Mouse (Mus musculus) left cerebral cortex, postnatal 10 days (tissue): ENCODE data around the gene Iqub. TPM values are rescaled to one million over a fixed set of nuclear protein-coding genes. Genes with fewer than 3 reads are reported as not detected.

ENCODE experiments used
- DNase-seq, 2 experiments: peaks; one replicate each; pipeline ENCODE4 v3.0.0; 2021 to 2022; ENCODE audit warnings: low spot score in 2 of 2, mixed read lengths in 1 of 2; ENCODE audit errors: extremely low spot score in 1 of 2
- intact Hi-C: fragments of 180-260 bp; cut with DNase I; formaldehyde crosslinking; loops from one replicate; pipeline ENCODE4 v1.15.1; 2025
- total RNA-seq, 2 experiments: library from RNA; stranded (reverse); gene quantifications; 2 replicates each; pipeline ENCODE4 v1.2.3; 2021

Iqub gene
- under 1 TPM; 0.54 to 0.73 TPM for total RNA-seq

DNA sequence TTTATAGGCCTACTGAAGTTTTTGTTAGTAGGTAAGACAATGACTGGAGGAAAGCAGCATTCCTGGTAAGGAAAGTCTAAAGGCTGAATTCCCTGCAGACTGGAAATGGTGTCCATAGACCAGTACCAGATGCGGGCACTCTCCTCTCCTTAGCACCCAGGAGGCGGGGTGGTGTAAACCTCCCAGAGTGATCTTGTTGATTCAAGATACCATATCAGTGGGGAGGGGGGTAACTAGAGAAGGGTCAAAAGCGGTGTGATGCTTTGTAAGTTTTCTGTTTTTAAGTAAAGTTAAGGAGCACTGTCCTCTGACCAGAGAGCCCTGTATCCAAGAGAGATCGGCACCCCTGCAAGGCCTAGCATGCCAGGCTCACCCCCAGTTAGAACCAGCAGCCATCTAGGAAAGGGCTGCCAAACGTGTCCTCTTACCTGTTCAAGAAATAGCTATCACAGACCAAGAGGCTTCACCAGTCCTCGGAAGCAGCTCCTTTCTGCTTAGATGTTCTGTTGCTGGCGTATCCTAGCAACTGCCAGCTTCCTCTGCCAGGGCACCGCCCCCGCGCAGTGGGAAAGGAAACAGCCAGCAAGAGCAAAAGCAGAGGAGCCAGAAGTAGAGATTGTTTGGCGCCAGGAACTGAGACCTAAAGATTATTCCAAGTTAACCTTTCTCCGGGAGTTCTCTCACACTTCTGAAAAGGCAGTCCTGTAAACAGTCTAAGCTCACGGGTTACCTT is at the start of gene Iqub:
Gene Iqub, minus strand, starts transcription at position 516 of the 733 bp plus-strand sequence.
- intact Hi-C loops = loop anchor here (5.0 kb wide), 1 partner anchor 152 kb away; no protein-coding TSS in a partner anchor
- peak; percentile 86 for DNase-seq

- intact Hi-C loops = loop anchor here (10.0 kb wide), 2 partner anchors 161 to 1181 kb away; no protein-coding TSS in a partner anchor
- peak in 1 of 2 experiments; percentile 25 for DNase-seq
Measured at GRCm38 (mm10) chr6:24564081-24564480, 49.2 kb upstream of the Iqub start.

DNA sequence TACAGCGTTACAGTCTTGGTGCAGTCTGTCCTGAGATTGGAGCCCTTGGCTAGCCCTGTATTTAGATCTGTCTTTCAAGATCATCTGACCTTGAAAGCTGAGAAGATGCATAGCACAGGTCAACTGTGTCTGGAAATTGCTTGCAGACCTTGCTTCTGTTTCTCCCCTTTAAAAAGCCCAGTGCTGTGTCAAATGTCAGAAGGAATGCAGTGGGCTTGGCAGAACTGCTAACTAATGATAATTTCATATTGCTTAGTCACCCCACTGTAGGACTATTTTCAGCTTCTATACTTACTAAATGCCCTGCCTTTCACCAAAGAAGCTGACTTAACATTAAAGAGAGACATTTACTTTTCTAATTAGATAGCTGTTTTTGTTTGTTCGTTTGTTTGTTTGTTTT is 40.6 kb upstream of the Iqub start:
- no peak for DNase-seq

GRCm38 (mm10) chr6:24554427-24555086 is 39.7 kb upstream of the Iqub start:
- DNase-seq = no peak
- intact Hi-C loops = no loop called here

More for the DNA sequence above, 40.6 kb upstream of the Iqub start:
- intact Hi-C loops = no loop called here

GRCm38 (mm10) chr6:24552046-24552445 is 37.2 kb upstream of the Iqub start:
- no peak for DNase-seq
- intact Hi-C loops = no loop called here

GRCm38 (mm10) chr6:24549801-24550200 is 34.9 kb upstream of the Iqub start:
- DNase-seq = no peak

DNA sequence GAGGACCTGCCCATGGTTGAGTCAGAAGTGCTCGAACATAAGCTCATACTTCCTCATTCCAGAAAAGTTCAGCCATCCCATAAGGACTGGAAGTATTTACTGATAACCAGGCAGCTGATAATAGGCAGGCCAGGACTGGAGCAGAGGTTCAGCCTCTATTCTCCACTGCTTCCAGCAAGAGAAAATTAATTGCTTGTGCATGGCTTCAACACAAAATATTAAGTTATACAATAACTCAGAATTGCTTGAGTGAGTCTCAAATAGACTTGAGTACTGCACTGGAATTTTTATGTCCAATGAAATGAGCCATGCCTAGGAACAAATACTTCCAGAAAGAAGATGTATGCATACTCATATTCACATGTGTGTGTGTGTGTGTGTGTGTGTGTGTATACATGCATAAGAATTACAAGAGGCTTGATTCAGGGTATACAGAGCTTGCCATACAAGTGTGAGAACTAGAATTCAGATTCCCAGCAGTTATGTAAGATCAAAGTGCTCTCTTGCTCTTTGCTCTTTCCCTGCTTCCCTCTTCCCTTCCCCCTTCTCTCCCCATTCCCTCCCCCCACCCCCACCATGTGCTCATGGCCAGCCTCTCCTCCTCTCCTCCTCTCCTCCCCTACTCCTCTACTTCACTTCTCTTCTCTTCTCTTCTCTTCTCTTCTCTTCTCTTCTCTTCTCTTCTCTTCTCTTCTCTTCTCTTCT is 32.0 kb upstream of the Iqub start:
- DNase-seq = no peak
- intact Hi-C loops = no loop called here

More at GRCm38 (mm10) chr6:24549801-24550200, 34.9 kb upstream of the Iqub start:
- intact Hi-C loops = no loop called here

DNA sequence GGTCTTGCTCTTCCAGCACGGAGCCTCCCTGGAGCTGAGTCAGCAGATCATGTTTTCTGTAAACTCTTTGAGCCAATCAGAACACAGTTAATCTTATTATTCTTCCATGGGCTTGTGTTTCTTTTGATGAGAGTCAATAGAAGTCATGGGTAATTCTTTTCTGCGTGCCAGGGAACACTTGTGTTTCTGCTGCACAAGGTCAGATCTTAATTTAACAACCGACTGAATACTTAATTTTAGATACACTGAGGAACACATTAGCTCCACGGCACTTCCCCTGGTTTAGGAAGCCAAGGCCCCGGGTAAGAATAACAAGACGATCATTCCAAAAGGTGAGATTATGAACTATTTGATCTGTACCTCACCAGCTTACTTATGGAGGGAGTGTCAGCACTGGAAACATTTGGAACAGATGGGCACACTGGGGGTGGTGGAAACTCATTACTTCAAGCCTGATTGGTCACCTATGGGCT is 28.3 kb upstream of the Iqub start:
- intact Hi-C loops = no loop called here
- DNase-seq = no peak

DNA sequence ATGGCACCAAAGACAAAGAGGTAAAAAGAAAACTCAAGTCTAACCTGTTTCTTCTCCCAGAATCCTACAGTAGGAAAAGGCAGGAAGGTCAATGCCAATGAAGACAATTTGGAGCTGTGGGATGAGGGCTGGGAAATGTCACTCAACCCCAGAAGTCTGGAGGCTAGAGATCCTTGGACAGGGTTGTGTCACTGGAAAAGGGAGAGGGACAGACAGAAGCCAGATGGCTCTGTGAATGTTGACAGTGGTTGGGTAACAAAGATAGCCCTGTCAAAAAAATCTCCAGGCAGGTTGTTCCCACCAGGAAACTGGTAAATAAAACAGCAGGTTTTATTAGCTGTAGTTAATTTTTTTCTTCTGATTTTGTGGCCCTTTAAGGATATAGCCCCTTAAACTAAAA is 27.5 kb upstream of the Iqub start:
- no peak for DNase-seq

GRCm38 (mm10) chr6:24540106-24540505 is 25.2 kb upstream of the Iqub start:
- intact Hi-C loops = no loop called here
- no peak for DNase-seq

More for the DNA sequence above, 27.5 kb upstream of the Iqub start:
- intact Hi-C loops = no loop called here

DNA sequence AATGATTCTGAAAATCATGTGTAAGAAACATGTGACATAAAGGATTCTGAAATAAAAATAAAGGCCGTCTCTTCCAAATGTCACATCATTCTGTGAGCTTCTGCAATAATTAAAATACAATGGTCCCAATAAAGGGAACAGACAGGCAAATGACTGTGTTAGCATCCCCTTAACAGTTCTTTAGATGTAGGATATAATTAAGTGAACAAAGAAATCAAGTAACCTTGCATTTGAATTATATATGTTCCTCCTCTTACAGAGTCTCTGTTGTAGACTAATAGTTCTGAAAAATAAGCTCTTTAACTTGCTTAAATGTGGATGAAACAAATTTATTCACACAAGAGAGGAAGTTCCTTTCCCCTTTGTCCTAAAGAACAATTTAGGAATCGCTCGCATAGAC is 23.6 kb upstream of the Iqub start:
- DNase-seq = no peak
- intact Hi-C loops = no loop called here

DNA sequence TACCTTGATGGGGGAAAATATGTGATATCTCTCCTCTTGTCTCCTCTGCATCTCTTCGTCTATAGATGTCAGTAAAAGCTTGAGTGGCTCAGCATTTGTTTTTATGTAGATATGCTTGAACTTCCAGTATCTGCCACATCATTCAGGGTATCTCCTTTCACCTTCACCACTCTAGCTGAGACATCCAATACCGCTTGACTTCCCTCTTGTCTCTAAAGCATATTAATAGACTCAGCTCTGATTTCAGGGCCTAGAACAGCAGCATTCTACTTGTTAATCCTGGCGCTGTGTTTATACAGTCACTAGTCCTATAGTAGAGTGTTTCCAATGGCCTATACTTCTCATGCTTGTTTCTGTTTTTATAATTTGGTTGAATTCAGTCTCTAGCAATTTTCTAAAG is 17.9 kb upstream of the Iqub start:
- DNase-seq = no peak
- intact Hi-C loops = no loop called here

GRCm38 (mm10) chr6:24530711-24531420 is 16.0 kb upstream of the Iqub start:
- intact Hi-C loops = loop anchor here (2.0 kb wide), 1 partner anchor 98 kb away; no protein-coding TSS in a partner anchor
- no peak for DNase-seq

- intact Hi-C loops = loop anchor here (2.0 kb wide), 1 partner anchor 99 kb away; no protein-coding TSS in a partner anchor
- peak; percentile 36 to 45 for DNase-seq
Measured at GRCm38 (mm10) chr6:24530166-24530565, 15.3 kb upstream of the Iqub start.

DNA sequence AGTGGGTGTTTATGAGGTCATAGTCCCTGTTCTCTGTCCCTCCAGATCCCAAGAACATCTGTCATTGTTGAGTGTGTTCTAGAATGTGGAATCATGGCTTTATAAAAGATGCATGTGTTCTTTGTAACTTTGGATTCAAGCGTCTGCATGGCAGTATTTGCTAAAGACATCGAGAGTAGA is 13.1 kb upstream of the Iqub start, which contains the start of gene Asb15:
Gene Asb15, plus strand, starts transcription at position 81 of the 180 bp plus-strand sequence.
- no peak for DNase-seq
- intact Hi-C loops = loop anchor here (5.0 to 10.0 kb wide), 2 partner anchors 194 to 1033 kb away; no protein-coding TSS in a partner anchor

GRCm38 (mm10) chr6:24527155-24528063 is 12.5 kb upstream of the Iqub start, which contains the start of gene Ndufa5:
Ndufa5 (minus strand) TSS chr6:24528013.
- intact Hi-C loops = loop anchor here (5.0 to 10.0 kb wide), 2 partner anchors 195 to 1033 kb away; no protein-coding TSS in a partner anchor

DNA sequence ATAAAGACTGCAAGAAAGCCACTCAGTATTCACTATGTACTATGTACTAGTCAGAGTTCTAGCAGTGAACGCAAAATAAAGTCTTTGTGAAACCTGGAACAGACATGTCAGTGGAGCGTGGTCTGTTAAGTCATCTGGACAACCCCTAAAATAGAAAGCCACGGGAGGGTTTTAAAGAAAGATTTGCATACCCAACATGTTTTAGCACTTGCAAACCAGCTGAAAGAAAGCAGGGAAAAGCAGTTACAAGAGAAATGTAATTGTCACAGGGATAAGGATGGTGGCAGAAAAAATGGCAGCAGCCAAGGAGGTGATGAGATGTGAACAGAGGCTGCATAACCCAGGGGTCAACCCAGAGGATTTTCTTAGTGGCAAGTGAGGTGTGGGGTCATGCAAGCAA is 10.8 kb upstream of the Iqub start:
- intact Hi-C loops = loop anchor here (5.0 to 10.0 kb wide), 2 partner anchors 197 to 1031 kb away; no protein-coding TSS in a partner anchor
- no peak for DNase-seq

More at GRCm38 (mm10) chr6:24527155-24528063, 12.5 kb upstream of the Iqub start, which contains the start of gene Ndufa5:
- peak; percentile 87 to 95 for DNase-seq
